In the genomic region with DNA sequence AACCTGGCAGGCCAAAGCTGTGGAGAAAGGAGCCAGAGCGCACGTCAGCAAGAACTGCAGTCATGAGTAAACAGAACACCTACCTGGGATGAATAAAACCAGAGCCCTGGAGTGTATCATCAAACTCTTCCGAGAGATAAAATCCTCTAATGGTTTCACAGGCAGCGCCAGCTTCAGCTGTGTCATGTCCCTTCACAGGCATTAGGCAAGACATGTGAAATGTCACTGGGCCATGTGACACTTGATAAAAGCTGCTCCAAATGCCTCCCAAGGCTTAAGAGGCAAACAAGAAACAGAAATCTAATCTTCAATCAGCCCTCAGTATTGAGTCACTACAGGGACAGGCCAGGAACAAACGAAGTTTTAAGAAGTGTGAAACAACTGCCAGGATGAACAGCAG, we compare ENCODE assay signal across 9 mouse cellular contexts.
DNase-seq lines count a peak whose midpoint lies in the region; ATAC-seq lines count a peak whose summit lies in the region.
"Had no signal": no experiment of that assay in that cellular context is flagged by ENCODE, and none has a peak within 500 bp of the region (broad histone marks: within the 10 kb centered on the region; RNA-seq: fewer than 3 reads in every experiment).

No protein-coding gene starts in this region.

- H3K27ac ChIP-seq in heart, embryonic 16.5 days (ENCODE audit: low read length): peak overlapping the region; percentile 76
- H3K27ac ChIP-seq in forebrain, embryonic 16.5 days (ENCODE audit: low read length): no peak overlapping the region
- H3K27ac ChIP-seq: embryonic facial prominence, embryonic 15.5 days had no signal

- H3K36me3 ChIP-seq in heart, embryonic 16.5 days (ENCODE audit: control insufficient read depth, insufficient read depth): no peaks in the 10 kb centered on the region
- no peaks in the 10 kb centered on the region for H3K36me3 ChIP-seq in forebrain, embryonic 16.5 days (ENCODE audit: control insufficient read depth, insufficient read depth)
- H3K36me3 ChIP-seq: embryonic facial prominence, embryonic 15.5 days had no signal

- peaks cover 45% of the 10 kb centered on the region for H3K4me1 ChIP-seq in heart, embryonic 16.5 days (ENCODE audit: control insufficient read depth, insufficient read depth, low read length)
- H3K4me1 ChIP-seq in forebrain, embryonic 16.5 days (replicated peaks; ENCODE audit: control insufficient read depth, insufficient read depth, low read length): no peaks in the 10 kb centered on the region

- H3K9ac ChIP-seq in heart, embryonic 16.5 days (ENCODE audit: low read length): no peak overlapping the region
- H3K9ac ChIP-seq in forebrain, embryonic 16.5 days (replicated peaks; ENCODE audit: low read depth, low read length): no peak overlapping the region
- H3K9ac ChIP-seq: embryonic facial prominence, embryonic 15.5 days had no signal

- peak overlapping the region; percentile 8; the same call in 1 of the 2 replicates for H3K4me2 ChIP-seq in heart, embryonic 16.5 days (ENCODE audit: low read depth, low read length)
- H3K4me2 ChIP-seq in forebrain, embryonic 16.5 days (ENCODE audit: low read length): no peak overlapping the region
- H3K4me2 ChIP-seq: embryonic facial prominence, embryonic 15.5 days had no signal

- DNase-seq in gastrocnemius, adult 18-20 months (ENCODE audit: low spot score): peak; percentile 76
- no peak for DNase-seq in gastrocnemius, postnatal 4 days (ENCODE audit: low spot score in 2 of 2)
- DNase-seq in adrenal gland, adult 2 months: peak; percentile 84
- peak; percentile 79 for DNase-seq in lung, postnatal 25 days (ENCODE audit: low spot score)
- DNase-seq in layer of hippocampus, adult 8-10 months (ENCODE audit: low spot score in 2 of 2): no peak
- no peak for DNase-seq in right cerebral cortex, postnatal 4 days

- H3K4me3 ChIP-seq in heart, embryonic 16.5 days (ENCODE audit: low read length): no peak overlapping the region
- H3K4me3 ChIP-seq in forebrain, embryonic 16.5 days (replicated peaks; ENCODE audit: low read length): no peak overlapping the region
- H3K4me3 ChIP-seq: embryonic facial prominence, embryonic 15.5 days had no signal

- peak; percentile 43; the same call in 1 of the 2 replicates for ATAC-seq in heart, embryonic 16.5 days (replicated peaks; ENCODE audit: extremely low read depth, insufficient read depth, low FRiP score)
- no peak for ATAC-seq in forebrain, embryonic 16.5 days

- WGBS in heart, embryonic 16.5 days: 28% methylated on average over 5 of the region's 5 CpGs
- WGBS in forebrain, embryonic 16.5 days: 67% methylated on average over 5 of the region's 5 CpGs

- no peaks in the 10 kb centered on the region for H3K9me3 ChIP-seq in heart, embryonic 16.5 days (replicated peaks; ENCODE audit: control insufficient read depth, low read length)
- no peaks in the 10 kb centered on the region for H3K9me3 ChIP-seq in forebrain, embryonic 16.5 days (ENCODE audit: control insufficient read depth, low read length)
- H3K9me3 ChIP-seq: embryonic facial prominence, embryonic 15.5 days had no signal

- H3K27me3 ChIP-seq in heart, embryonic 16.5 days (ENCODE audit: control insufficient read depth, insufficient read depth, low read length): no peaks in the 10 kb centered on the region
- no peaks in the 10 kb centered on the region for H3K27me3 ChIP-seq in forebrain, embryonic 16.5 days (replicated peaks; ENCODE audit: control insufficient read depth, insufficient read depth, low read length)
- H3K27me3 ChIP-seq: embryonic facial prominence, embryonic 15.5 days had no signal

Comparison
In these comparisons a context has a peak if more than half of its experiments do, and no peak if none do; other contexts are left out.
1. DNase-seq: peak in gastrocnemius, adult 18-20 months (single experiment), adrenal gland, adult 2 months (single experiment) and lung, postnatal 25 days (single experiment); none in gastrocnemius, postnatal 4 days (0 of 2), layer of hippocampus, adult 8-10 months (0 of 2) and right cerebral cortex, postnatal 4 days (single experiment).